Mouse (Mus musculus) lung, embryonic 16.5 days (tissue): Measurements from ENCODE around the gene Tat. TPM values are rescaled to one million over a fixed set of nuclear protein-coding genes. Genes with fewer than 3 reads are reported as not detected.
A peak's percentile ranks its signal among the peaks of the same experiment; 100 is the strongest.

Experiments
- ATAC-seq: fragments of 200-750 bp; cut with Nextera tagmentation; 2 replicates; pipeline ENCODE4 v1.8.0; 2017; ENCODE audit warnings: low read depth, mild to moderate bottlenecking, moderate library complexity
- H3K27ac ChIP-seq: fragments of 300-500 bp; sonication (generic); 2 replicates; pipeline ENCODE4 v1.5.1; 2014; ENCODE audit warnings: mild to moderate bottlenecking, control low read depth, low read length
- H3K27me3 ChIP-seq: fragments of 300-500 bp; sonication (generic); 2 replicates; pipeline ENCODE4 v1.6.1; 2014; ENCODE audit warnings: low read depth, low read length, mixed read lengths; ENCODE audit not compliant: control insufficient read depth, insufficient read depth
- H3K36me3 ChIP-seq: fragments of 300-500 bp; sonication (generic); 2 replicates; pipeline ENCODE4 v1.6.1; 2014; ENCODE audit warnings: low read length; ENCODE audit not compliant: control insufficient read depth, insufficient read depth
- H3K4me1 ChIP-seq: fragments of 300-500 bp; sonication (generic); replicated peaks from 2 replicates; pipeline ENCODE4 v1.6.1; 2014; ENCODE audit warnings: low read length, mixed read lengths; ENCODE audit not compliant: control insufficient read depth, insufficient read depth
- H3K4me2 ChIP-seq: fragments of 300-500 bp; sonication (generic); 2 replicates; pipeline ENCODE4 v1.6.1; 2014; ENCODE audit warnings: low read depth, low read length, control low read depth
- H3K4me3 ChIP-seq: fragments of 300-500 bp; sonication (generic); 2 replicates; pipeline ENCODE4 v1.5.1; 2014; ENCODE audit warnings: mild to moderate bottlenecking, low read length, control low read depth
- H3K9ac ChIP-seq: fragments of 300-500 bp; sonication (generic); 2 replicates; pipeline ENCODE4 v1.6.1; 2014; ENCODE audit warnings: low read length, control low read depth
- H3K9me3 ChIP-seq: fragments of 300-500 bp; sonication (generic); 2 replicates; pipeline ENCODE4 v1.6.1; 2016; ENCODE audit warnings: low read length; ENCODE audit not compliant: control insufficient read depth
- WGBS: fragments of 180-500 bp; shearing (Covaris S2); extraction: QIAGEN DNeasy Blood & Tissue Kit; methylation state at CpG from one replicate; pipeline ENCODE4 v1.1.7; 2014; 5-methylcytosine and 5-hydroxymethylcytosine counted together
- polyA plus RNA-seq: library from polyadenylated mRNA; unstranded; fragments of >200 nt; fragmentation: Nextera tagmentation; extraction: Ambion mirVana; gene quantifications from 2 replicates; pipeline ENCODE4 v1.2.1, GENCODE M21; 2015

The Tat gene
- polyA plus RNA-seq, 1 experiment from 2014 or later: 0.16 TPM

DNA sequence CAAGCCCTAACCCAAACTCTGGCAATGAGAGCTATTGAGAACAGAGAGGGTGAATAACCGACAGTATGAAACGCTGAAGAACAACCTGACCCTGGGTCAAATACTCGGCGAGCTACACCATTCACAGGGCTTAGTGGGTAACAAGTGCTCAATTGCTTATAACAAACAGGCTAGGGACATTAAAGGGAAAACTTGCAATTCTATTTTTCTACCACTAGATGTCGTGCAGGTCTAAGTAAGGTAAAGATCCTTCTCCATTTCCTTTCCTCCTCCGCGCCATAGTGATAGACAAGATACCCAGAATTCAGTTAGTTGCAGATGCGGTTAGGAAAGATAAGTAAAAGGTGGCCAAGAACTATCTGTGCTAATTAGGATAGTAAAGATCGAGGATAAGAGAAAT lies 19.9 kb upstream of the Tat start:
- no peak overlapping the region for H3K4me2 ChIP-seq

DNA sequence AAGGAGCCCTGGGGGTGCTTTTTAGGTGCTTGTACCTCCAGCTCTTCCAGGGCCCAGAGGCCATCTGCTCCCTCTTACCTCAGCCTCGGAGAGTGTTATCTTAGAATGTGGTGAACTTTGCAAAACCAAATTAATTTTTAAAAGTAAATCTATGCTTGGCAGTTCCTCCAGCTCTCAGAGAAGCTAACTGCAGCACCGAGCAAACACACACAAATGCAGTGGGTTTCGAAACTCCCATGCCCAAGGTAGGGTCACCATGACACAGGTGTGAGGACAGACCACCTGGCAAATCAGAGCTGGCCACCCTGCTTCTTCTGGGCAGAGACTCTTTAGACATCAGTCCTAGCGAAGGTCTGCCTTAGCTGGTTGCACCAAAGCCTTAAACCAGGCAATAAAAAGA lies 17.3 kb upstream of the Tat start:
- peaks cover 4% of the 10 kb centered on the region; the same call in 1 of the 2 replicates for H3K9me3 ChIP-seq
- no peak for ATAC-seq
- peaks cover 4% of the 10 kb centered on the region; the same call in 1 of the 2 replicates for H3K27me3 ChIP-seq
- no peaks in the 10 kb centered on the region for H3K36me3 ChIP-seq
- no peak overlapping the region for H3K4me3 ChIP-seq
- H3K4me2 ChIP-seq: no peak overlapping the region
- H3K9ac ChIP-seq: no peak overlapping the region
- no peaks in the 10 kb centered on the region for H3K4me1 ChIP-seq
- H3K27ac ChIP-seq: no peak overlapping the region
- 73% methylated on average over 4 of the region's 4 CpGs for WGBS

More for the DNA sequence above, 19.9 kb upstream of the Tat start:
- no peaks in the 10 kb centered on the region for H3K9me3 ChIP-seq
- no peak overlapping the region for H3K9ac ChIP-seq
- H3K36me3 ChIP-seq: no peaks in the 10 kb centered on the region
- peak; percentile 28; the same call in 1 of the 2 replicates for ATAC-seq
- H3K27me3 ChIP-seq: peaks cover 4% of the 10 kb centered on the region; the same call in 1 of the 2 replicates
- no peak overlapping the region for H3K4me3 ChIP-seq
- no peak overlapping the region for H3K27ac ChIP-seq
- WGBS: 4% methylated on average over 9 of the region's 9 CpGs
- H3K4me1 ChIP-seq: no peaks in the 10 kb centered on the region

DNA sequence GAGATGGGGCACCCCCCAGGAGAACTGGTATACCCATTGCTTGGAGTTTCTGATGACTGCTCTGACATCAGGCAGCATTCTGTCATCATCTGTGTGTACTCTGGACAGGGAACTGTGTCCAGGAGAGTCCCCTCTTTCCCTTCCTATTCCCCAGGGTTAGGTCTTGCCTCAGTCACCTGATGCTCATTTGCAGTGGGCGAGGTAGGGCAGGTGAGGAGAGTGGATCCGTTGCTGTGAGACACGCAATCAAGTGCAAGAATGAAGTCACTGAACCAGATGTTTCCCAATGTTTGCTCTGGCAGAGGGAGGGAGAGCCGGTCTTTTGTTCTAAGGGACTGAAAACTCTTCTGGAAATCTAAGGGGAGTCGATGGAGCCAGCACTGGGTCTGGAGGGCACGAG lies 10.9 kb upstream of the Tat start:
- no peaks in the 10 kb centered on the region for H3K4me1 ChIP-seq
- 54% methylated on average over 6 of the region's 6 CpGs for WGBS

DNA sequence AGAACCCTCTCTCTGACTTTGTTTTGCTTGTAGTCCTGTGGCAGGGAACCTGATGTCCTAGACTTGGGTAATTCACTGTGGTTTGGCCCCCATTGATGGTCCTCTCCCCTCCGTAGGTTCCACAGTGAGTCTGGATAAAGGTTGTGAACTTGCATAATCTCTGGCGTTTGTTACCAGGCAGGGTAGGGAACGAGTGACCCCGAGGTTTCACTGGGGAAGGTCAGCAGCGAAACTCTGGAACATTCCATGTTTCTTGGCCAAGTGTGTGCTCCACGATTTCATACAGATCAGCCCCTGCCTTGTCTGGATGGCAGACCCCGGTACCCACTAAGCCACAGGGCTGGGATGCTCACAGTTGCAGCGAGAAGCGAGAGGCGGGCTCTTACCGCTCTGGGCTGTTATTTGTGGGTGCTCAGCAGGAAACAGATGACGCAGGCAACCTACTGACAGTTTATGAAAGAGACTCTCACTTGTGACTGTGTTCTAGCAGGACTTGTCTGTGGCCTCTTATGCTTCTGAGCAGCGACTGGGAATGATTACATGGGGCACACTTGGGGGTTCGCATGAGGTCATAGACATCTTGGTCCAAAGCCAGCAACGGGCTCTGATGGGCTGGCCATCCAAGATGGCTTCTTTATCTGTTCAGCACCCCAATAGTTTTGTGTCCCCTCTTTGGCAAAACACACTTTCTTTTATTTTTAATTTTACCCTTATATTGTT lies 7.7 kb upstream of the Tat start:
- 73% methylated on average over 15 of the region's 15 CpGs for WGBS
- Histone ChIP-seq H3K27ac (no peak overlapping the region), H3K9me3 (no peaks in the 10 kb centered on the region), H3K4me1 (no peaks in the 10 kb centered on the region), H3K9ac (no peak overlapping the region), H3K4me2 (no peak overlapping the region), H3K36me3 (no peaks in the 10 kb centered on the region), H3K27me3 (no peaks in the 10 kb centered on the region), H3K4me3 (no peak overlapping the region)
- ATAC-seq: no peak

More for the DNA sequence above, 10.9 kb upstream of the Tat start:
- Histone ChIP-seq H3K27ac (no peak overlapping the region), H3K27me3 (no peaks in the 10 kb centered on the region), H3K9me3 (peaks cover 4% of the 10 kb centered on the region; the same call in 1 of the 2 replicates), H3K36me3 (no peaks in the 10 kb centered on the region), H3K4me3 (no peak overlapping the region), H3K9ac (no peak overlapping the region), H3K4me2 (no peak overlapping the region)
- no peak for ATAC-seq

DNA sequence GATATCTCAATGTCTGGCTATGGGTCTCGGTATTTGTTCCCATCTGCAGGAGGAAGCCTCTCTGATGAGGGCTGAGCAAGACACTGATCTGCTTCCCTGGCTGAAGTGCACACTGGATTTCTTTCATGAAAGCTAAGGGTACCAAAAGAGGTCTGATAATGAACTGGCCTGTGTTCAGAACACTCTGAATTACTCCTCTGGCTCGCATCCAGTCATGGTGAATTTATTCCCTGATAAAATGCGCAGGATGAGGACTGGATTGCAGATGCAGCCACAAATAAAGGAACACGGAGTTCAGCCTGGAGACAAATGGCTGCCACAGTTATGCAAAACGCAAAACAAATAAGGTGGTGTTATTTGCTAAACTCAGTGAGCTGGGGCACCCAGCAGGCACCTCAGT lies 6.3 kb upstream of the Tat start:
- Histone ChIP-seq H3K4me1 (no peaks in the 10 kb centered on the region), H3K36me3 (no peaks in the 10 kb centered on the region), H3K9me3 (no peaks in the 10 kb centered on the region), H3K27me3 (no peaks in the 10 kb centered on the region), H3K9ac (no peak overlapping the region), H3K4me3 (no peak overlapping the region), H3K4me2 (no peak overlapping the region), H3K27ac (no peak overlapping the region)
- no peak for ATAC-seq
- 16% methylated on average over 5 of the region's 5 CpGs for WGBS

DNA sequence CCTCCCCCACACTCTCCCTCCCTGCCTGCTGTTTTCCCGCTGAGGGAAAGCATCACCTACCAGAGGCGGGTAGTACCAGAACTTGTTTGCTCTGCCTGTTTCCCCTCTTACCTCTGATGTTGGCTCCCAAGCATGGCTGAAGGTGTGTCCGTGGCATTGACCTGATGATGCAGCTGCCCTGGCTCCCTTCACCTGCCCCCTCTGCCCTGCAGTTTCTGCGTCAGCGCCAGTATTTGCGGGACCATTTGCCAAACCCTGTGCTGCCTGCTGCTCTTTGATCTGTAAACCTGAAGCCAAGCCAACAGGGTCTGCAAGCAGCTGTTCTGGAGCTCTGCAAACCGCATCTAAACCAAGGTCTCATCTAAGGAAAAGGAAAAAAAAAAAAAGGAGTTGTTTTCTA lies 3.9 kb upstream of the Tat start:
- ATAC-seq: no peak
- 48% methylated on average over 7 of the region's 7 CpGs for WGBS
- no peaks in the 10 kb centered on the region for H3K4me1 ChIP-seq

DNA sequence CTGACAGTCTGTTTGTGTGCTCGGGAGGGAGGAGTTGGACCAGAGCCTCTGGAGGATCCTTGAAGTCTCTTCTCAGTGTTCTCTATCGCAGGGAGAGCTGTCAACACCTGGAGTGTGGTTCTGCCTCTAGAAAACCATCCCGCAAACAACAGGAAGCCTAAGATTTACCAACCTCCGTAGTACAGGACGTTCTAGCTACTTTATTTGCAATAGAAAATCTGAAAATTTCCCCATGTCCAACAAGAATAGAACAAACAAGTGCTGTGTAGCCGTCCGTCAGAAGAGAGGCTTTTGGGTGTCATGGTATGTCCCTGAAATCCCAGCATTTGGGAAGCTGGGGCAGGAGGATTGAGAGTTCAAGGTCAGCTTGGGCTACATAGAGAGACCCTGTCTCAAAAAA lies 2.5 kb upstream of the Tat start:
- Histone ChIP-seq H3K4me1 (no peaks in the 10 kb centered on the region), H3K9ac (no peak overlapping the region), H3K4me3 (no peak overlapping the region), H3K27me3 (no peaks in the 10 kb centered on the region), H3K4me2 (no peak overlapping the region), H3K36me3 (no peaks in the 10 kb centered on the region), H3K27ac (no peak overlapping the region), H3K9me3 (no peaks in the 10 kb centered on the region)
- ATAC-seq: no peak
- 62% methylated on average over 7 of the region's 7 CpGs for WGBS

More for the DNA sequence above, 3.9 kb upstream of the Tat start:
- H3K27me3 ChIP-seq: no peaks in the 10 kb centered on the region
- no peak overlapping the region for H3K9ac ChIP-seq
- H3K9me3 ChIP-seq: no peaks in the 10 kb centered on the region
- no peak overlapping the region for H3K4me3 ChIP-seq
- no peak overlapping the region for H3K27ac ChIP-seq
- no peaks in the 10 kb centered on the region for H3K36me3 ChIP-seq
- no peak overlapping the region for H3K4me2 ChIP-seq

DNA sequence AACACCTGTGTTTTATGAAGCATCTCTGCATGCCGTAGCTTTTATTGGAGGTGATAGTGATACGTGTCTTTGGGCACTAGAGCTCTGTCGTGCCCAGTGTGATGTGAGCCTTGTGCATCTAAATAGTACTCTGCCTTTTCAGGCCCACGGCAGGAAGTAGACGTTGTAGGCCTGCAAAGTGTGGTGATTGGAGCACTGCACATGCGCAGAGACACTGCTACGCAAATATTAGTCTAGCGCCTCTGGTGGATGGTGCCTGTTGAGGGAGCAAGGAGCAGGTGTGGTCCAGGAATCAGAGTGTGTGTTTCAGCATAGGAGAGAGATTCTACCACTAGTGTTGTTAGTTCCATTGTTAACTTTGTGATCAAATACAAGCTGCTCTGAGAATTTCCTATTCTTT lies 1.1 kb upstream of the Tat start:
- H3K9me3 ChIP-seq: no peaks in the 10 kb centered on the region
- H3K4me2 ChIP-seq: no peak overlapping the region
- 83% methylated on average over 8 of the region's 8 CpGs for WGBS
- H3K36me3 ChIP-seq: no peaks in the 10 kb centered on the region
- no peaks in the 10 kb centered on the region for H3K4me1 ChIP-seq
- no peaks in the 10 kb centered on the region for H3K27me3 ChIP-seq
- H3K27ac ChIP-seq: no peak overlapping the region
- no peak for ATAC-seq
- H3K9ac ChIP-seq: no peak overlapping the region
- no peak overlapping the region for H3K4me3 ChIP-seq

DNA sequence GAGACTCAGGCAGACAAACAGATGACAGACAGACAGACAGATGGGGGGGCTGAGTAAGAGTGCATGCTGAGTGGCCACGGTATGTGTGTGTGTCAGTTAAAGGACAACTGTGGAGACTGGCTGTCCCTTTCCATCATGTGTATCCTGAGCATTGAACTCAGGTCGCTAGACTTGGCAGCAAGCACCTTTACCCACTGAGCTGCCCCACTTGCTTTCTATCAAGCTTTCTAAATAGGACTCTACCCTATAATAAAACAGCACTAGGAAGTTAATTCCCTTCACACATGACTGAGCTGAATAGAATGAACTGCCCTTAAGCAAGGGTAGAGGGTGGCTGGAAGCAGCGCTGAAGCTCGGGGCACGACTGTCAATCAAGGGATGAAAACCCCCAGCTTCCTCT lies 1.9 kb downstream of the Tat start:
- no peaks in the 10 kb centered on the region for H3K27me3 ChIP-seq
- no peak overlapping the region for H3K4me2 ChIP-seq
- no peaks in the 10 kb centered on the region for H3K4me1 ChIP-seq
- 83% methylated on average over 5 of the region's 5 CpGs for WGBS
- no peak overlapping the region for H3K27ac ChIP-seq
- H3K36me3 ChIP-seq: no peaks in the 10 kb centered on the region
- no peak for ATAC-seq
- no peak overlapping the region for H3K9ac ChIP-seq
- no peak overlapping the region for H3K4me3 ChIP-seq
- H3K9me3 ChIP-seq: no peaks in the 10 kb centered on the region
